Mouse (Mus musculus) embryonic facial prominence, embryonic 11.5 days (tissue): ENCODE measurements around the gene Ccdc71. TPM values are rescaled to one million over a fixed set of nuclear protein-coding genes. Genes with fewer than 3 reads are reported as not detected.

ENCODE experiments used
- ATAC-seq: fragments of 200-750 bp; cut with Nextera tagmentation; replicated peaks from 2 replicates; pipeline ENCODE4 v1.8.0; 2017; ENCODE audit warnings: low read depth; ENCODE audit not compliant: insufficient number of reproducible peaks, low FRiP score, low TSS enrichment
- DNase-seq: peaks from one replicate; pipeline ENCODE4 v3.0.0-alpha.2; 2015; ENCODE audit warnings: low spot score
- H3K27ac ChIP-seq: fragments of 300-500 bp; sonication (generic); replicated peaks from 2 replicates; pipeline ENCODE4 v1.5.1; 2014; ENCODE audit warnings: mild to moderate bottlenecking, low read depth, low read length, control low read depth
- H3K27me3 ChIP-seq: fragments of 300-500 bp; sonication (generic); 2 replicates; pipeline ENCODE4 v1.6.1; 2014; ENCODE audit warnings: mild to moderate bottlenecking, low read length, moderate library complexity, mixed read lengths; ENCODE audit not compliant: control insufficient read depth, insufficient read depth
- H3K36me3 ChIP-seq: fragments of 300-500 bp; sonication (generic); replicated peaks from 2 replicates; pipeline ENCODE4 v1.6.1; 2014; ENCODE audit warnings: low read depth, mild to moderate bottlenecking, low read length, moderate library complexity, mixed read lengths; ENCODE audit not compliant: control insufficient read depth, insufficient read depth
- H3K4me1 ChIP-seq: fragments of 300-500 bp; sonication (generic); 2 replicates; pipeline ENCODE4 v1.6.1; 2014; ENCODE audit warnings: low read length, mixed read lengths; ENCODE audit not compliant: control insufficient read depth, insufficient read depth
- H3K4me2 ChIP-seq: fragments of 300-500 bp; sonication (generic); 2 replicates; pipeline ENCODE4 v1.6.1; 2014; ENCODE audit warnings: low read depth, mild to moderate bottlenecking, control low read depth, low read length, moderate library complexity
- H3K4me3 ChIP-seq: fragments of 300-500 bp; sonication (generic); 2 replicates; pipeline ENCODE4 v1.5.1; 2014; ENCODE audit warnings: low read depth, low read length, control low read depth
- H3K9ac ChIP-seq: fragments of 300-500 bp; sonication (generic); replicated peaks from 2 replicates; pipeline ENCODE4 v1.6.1; 2014; ENCODE audit warnings: mild to moderate bottlenecking, control low read depth, low read length
- H3K9me3 ChIP-seq: fragments of 300-500 bp; sonication (generic); replicated peaks from 2 replicates; pipeline ENCODE4 v1.6.1; 2016; ENCODE audit warnings: mild to moderate bottlenecking, low read length, inconsistent platforms, mixed read lengths; ENCODE audit not compliant: control insufficient read depth
- WGBS: fragments of 180-500 bp; shearing (Covaris S2); extraction: QIAGEN DNeasy Blood & Tissue Kit; methylation state at CpG from one replicate; pipeline ENCODE4 v1.1.7; 2014; 5-methylcytosine and 5-hydroxymethylcytosine counted together
- polyA plus RNA-seq: library from polyadenylated mRNA; unstranded; fragments of >200 nt; fragmentation: Nextera tagmentation; extraction: Ambion mirVana; gene quantifications from 2 replicates; pipeline ENCODE4 v1.2.1, GENCODE M21; 2014

Gene Ccdc71
- 49.1 and 63.2 TPM in 2 replicates for polyA plus RNA-seq

GRCm38 (mm10) chr9:108460319-108461178 lies at the start of gene Ccdc71:
Gene Ccdc71, plus strand, starts transcription at chr9:108460527.
- Histone ChIP-seq H3K4me3 (peak within 1 kb of the TSS; percentile 94), H3K9ac (peak within 1 kb of the TSS; percentile 89), H3K27me3 (no peaks in the 10 kb centered on the region), H3K36me3 (peaks cover 3% of the 10 kb centered on the region; the same call in 1 of the 2 replicates), H3K27ac (peak within 1 kb of the TSS; percentile 85), H3K4me2 (peak within 1 kb of the TSS; percentile 81), H3K4me1 (no peaks in the 10 kb centered on the region), H3K9me3 (no peaks in the 10 kb centered on the region)
- DNase-seq: peak; percentile 90
- peak; percentile 81 for ATAC-seq
- WGBS: under 1% methylated on average over 49 of the region's 52 CpGs

DNA sequence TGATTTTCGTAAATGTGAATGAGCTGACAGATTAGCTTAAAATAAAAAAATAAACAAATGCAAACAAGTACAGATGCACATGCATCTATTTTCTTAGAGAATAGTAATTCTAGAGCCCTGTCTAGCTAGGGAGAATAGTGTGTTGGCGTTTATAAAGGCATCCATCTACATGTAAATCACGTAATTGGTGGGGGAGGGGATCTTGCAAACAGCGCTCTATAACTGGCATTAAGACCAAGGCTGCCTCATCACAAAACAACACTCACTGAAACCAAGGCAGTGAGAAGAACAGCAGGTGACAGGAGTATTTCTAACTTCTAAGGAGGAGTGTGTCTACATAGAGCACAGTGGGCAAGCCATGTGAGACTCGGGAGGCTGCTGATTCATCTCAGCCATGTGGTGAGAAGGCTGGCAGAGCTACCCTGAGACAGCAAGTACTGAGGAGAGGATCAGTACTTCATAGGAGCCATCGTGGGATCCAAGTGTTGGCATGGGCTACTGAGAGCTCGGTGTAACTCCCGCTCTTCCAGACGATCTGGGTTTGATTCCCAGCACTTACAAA lies 48.9 kb upstream of the Ccdc71 start:
- no peaks in the 10 kb centered on the region for H3K9me3 ChIP-seq
- no peaks in the 10 kb centered on the region for H3K4me1 ChIP-seq
- H3K27ac ChIP-seq: no peak overlapping the region
- no peaks in the 10 kb centered on the region for H3K27me3 ChIP-seq
- H3K36me3 ChIP-seq: no peaks in the 10 kb centered on the region
- no peak overlapping the region for H3K4me2 ChIP-seq
- no peak for ATAC-seq
- DNase-seq: no peak
- H3K4me3 ChIP-seq: no peak overlapping the region
- no peak overlapping the region for H3K9ac ChIP-seq
- 81% methylated on average over 9 of the region's 9 CpGs for WGBS

DNA sequence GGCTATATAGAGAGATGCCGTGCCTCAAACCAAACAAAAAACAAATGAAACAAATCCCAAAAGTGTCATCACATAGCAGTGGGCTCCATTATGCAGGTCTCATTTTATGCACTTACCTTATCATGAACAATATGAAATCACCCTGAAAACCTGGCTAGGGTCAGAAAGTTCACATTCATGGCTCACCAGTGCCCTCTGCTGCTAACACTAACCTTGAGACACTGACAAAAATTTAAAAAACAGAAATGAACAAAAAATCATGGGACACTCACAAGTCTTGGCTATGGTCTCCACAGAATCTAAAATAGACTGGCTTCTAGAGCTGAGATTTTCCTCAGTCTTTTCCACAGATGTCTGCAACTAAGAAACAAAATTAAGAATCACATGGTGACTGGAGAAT lies 48.1 kb upstream of the Ccdc71 start:
- no peak overlapping the region for H3K4me3 ChIP-seq
- no peaks in the 10 kb centered on the region for H3K36me3 ChIP-seq
- peak; percentile 27 for DNase-seq
- WGBS: 61% methylated on average over 1 of the region's 1 CpGs
- no peaks in the 10 kb centered on the region for H3K9me3 ChIP-seq
- no peak for ATAC-seq
- H3K27me3 ChIP-seq: no peaks in the 10 kb centered on the region
- H3K27ac ChIP-seq: no peak overlapping the region
- no peaks in the 10 kb centered on the region for H3K4me1 ChIP-seq
- H3K9ac ChIP-seq: no peak overlapping the region
- no peak overlapping the region for H3K4me2 ChIP-seq

- H3K4me3 ChIP-seq: no peak within 1 kb of the TSS
- DNase-seq: no peak
- H3K9ac ChIP-seq: no peak within 1 kb of the TSS
- H3K27me3 ChIP-seq: no peaks in the 10 kb centered on the region
- no peak for ATAC-seq
- no peaks in the 10 kb centered on the region for H3K36me3 ChIP-seq
- no peaks in the 10 kb centered on the region for H3K9me3 ChIP-seq
- no peak within 1 kb of the TSS for H3K4me2 ChIP-seq
- no peak within 1 kb of the TSS for H3K27ac ChIP-seq
- no peaks in the 10 kb centered on the region for H3K4me1 ChIP-seq
These were observed 31.9 kb upstream of the Ccdc71 start, which contains the start of gene Ccdc36 for GRCm38 (mm10) chr9:108428384-108428783. Gene Ccdc36, minus strand, starts transcription at chr9:108428484.

DNA sequence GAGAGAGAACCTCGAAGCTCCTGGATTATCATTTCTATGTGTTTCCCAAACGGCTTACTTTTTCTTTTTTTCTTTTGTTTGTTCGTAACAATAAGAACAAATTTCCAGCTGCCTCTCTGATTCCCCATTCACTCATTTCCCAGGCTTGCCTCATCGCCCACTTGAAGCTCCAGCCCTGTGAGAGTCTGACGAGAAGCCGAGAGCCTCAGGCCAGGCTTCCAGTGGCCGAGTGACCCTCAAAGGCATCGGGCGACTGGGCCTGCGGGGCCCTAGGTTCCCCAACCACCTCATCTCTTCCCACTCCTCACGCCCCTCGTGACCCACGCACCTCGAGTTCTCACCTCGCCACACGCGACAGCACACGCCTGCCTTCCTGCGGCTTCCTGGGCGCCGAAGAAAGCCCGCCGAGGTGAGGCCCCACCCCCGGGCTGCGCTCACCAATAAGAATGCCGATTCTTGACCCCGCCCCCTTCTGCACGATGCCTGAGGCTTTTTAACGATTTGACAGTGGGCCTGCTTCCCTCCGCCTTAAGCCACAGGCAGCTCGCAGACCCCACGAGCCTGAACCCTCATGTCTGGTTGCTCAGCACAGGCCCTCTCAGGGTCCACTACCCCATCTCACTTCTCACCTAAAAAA lies 28.8 kb upstream of the Ccdc71 start:
- Histone ChIP-seq H3K4me2 (peak overlapping the region; percentile 32), H3K27ac (no peak overlapping the region), H3K4me3 (0 out of 2 replicates have a peak overlapping the region, but pooled peaks have one; percentile 8), H3K4me1 (no peaks in the 10 kb centered on the region), H3K9me3 (no peaks in the 10 kb centered on the region), H3K27me3 (no peaks in the 10 kb centered on the region), H3K36me3 (no peaks in the 10 kb centered on the region), H3K9ac (no peak overlapping the region)
- ATAC-seq (no peak), DNase-seq (peak; percentile 53)
- 51% methylated on average over 32 of the region's 32 CpGs for WGBS

- WGBS: 66% methylated on average over 3 of the region's 3 CpGs
These were observed 24.1 kb upstream of the Ccdc71 start, which contains the start of gene BC048562 for GRCm38 (mm10) chr9:108436182-108436581. Gene BC048562, plus strand, starts transcription at chr9:108436482.

GRCm38 (mm10) chr9:108439176-108439575 lies 21.2 kb upstream of the Ccdc71 start:
- ATAC-seq (no peak), DNase-seq (no peak)
- H3K4me2 ChIP-seq: no peak overlapping the region
- H3K4me3 ChIP-seq: no peak overlapping the region
- H3K9me3 ChIP-seq: no peaks in the 10 kb centered on the region
- no peak overlapping the region for H3K27ac ChIP-seq
- no peak overlapping the region for H3K9ac ChIP-seq
- no peaks in the 10 kb centered on the region for H3K27me3 ChIP-seq
- 82% methylated on average over 6 of the region's 6 CpGs for WGBS
- H3K36me3 ChIP-seq: no peaks in the 10 kb centered on the region
- H3K4me1 ChIP-seq: no peaks in the 10 kb centered on the region

More at GRCm38 (mm10) chr9:108436182-108436581, 24.1 kb upstream of the Ccdc71 start, which contains the start of gene BC048562:
- no peak within 1 kb of the TSS for H3K9ac ChIP-seq
- H3K27ac ChIP-seq: no peak within 1 kb of the TSS
- H3K4me1 ChIP-seq: no peaks in the 10 kb centered on the region
- ATAC-seq (no peak), DNase-seq (no peak)
- H3K27me3 ChIP-seq: no peaks in the 10 kb centered on the region
- no peak within 1 kb of the TSS for H3K4me2 ChIP-seq
- H3K36me3 ChIP-seq: no peaks in the 10 kb centered on the region
- no peak within 1 kb of the TSS for H3K4me3 ChIP-seq
- H3K9me3 ChIP-seq: no peaks in the 10 kb centered on the region
